Mouse (Mus musculus) lung, postnatal 36 days (tissue): ENCODE measurements around the gene Ddx56.
A peak's percentile ranks its signal among the peaks of the same experiment; 100 is the strongest.

ENCODE experiments used
- DNase-seq: peaks from one replicate; pipeline ENCODE4 v3.0.0; 2022; ENCODE audit warnings: mixed read lengths

Gene Ddx56

GRCm38 (mm10) chr11:6267320-6268254, at the start of gene Ddx56:
Gene Ddx56, minus strand, starts transcription at chr11:6267772.
- peak; percentile 98 for DNase-seq

- no peak for DNase-seq
Measured at GRCm38 (mm10) chr11:6316821-6317220, 49.2 kb upstream of the Ddx56 start.

DNA sequence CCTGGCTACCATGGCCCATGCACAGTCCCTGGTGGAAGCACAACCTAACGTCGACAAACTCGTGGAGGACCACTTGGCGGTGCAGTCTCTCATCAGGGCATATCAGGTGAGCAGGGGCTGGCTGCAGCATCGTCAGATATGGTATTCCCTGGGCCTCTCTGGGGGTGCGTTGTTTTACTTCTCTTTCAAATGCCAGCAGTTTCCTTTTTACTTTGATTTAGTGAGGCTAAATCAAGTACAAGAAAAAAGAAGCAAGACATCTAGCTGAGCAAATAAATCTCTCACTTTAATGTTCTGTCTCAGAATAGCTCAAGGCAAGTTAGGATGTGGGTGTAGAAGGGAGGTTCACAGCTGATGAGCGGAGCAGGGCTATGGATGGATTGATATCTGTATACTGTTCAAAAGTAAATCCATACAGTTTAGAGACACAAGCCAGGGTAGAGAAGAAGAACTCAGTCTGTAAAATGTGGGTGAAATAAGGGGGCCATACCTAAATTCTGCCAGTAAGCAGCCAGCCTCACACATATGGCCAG, 46.4 kb upstream of the Ddx56 start:
- DNase-seq, result no peak

DNA sequence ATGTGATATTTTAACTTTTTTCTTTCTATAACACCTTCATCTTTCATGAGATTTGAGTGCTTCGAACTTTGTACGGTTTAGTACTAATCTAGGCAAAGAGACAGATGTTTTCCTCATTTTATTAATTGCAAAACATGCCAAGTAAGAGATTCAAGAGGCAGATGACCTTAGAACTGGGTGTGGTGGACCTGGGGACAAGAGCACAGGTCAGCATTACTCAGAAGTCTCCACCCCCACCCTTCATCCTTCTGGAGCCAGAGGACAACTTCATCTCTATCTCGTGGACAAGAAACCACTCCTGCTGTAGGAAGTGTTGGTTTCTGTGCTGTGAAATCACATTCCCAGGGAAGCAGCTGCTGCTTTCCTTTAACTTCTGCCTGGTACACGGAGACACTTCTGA, 40.6 kb upstream of the Ddx56 start:
- no peak for DNase-seq

DNA sequence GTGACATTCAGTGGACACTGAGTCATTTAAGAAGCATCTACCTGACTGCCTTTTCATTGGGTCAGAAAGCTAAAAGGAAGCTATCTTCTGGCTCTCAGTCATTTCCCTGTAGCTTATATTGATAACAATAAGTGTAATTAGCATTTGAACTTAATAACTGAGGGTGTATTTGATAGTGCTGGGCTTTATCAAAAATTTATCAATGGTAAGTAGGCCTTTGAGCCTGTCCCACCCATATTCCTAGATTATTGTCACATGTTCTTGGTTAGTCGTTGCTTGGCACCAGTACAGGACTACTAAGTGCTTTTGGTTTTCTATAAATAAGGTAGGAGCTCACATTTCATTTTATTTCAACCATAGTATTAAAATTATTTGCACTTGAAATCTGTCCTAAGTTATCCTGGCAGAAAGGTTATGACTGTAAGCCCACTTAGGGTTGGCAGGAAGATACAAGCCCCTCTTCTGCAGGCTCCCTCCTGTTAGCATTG, 38.4 kb upstream of the Ddx56 start:
- no peak for DNase-seq

- no peak for DNase-seq
Measured at GRCm38 (mm10) chr11:6302793-6303192, 35.2 kb upstream of the Ddx56 start.

GRCm38 (mm10) chr11:6299435-6299834, 31.9 kb upstream of the Ddx56 start:
- peak; percentile 52 for DNase-seq

DNA sequence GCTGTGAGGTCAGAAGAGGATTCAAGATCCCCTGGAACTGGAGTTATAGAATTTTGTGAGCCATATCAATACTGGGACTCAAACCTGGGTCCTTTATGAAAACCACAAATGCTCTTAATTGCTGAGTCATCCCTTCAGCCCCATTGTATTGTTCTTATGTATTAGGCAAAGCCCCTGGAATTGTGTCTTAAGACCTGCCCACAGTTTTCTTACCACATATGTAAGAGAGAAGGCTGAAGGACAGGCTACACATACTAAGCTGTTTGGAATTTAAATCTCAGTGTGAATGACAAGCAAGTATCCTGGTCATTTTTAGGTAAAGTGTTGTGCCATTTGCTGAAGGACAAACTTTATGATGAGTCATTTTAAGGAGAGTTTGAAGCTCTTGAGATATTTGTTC, 28.5 kb upstream of the Ddx56 start:
- no peak for DNase-seq

DNA sequence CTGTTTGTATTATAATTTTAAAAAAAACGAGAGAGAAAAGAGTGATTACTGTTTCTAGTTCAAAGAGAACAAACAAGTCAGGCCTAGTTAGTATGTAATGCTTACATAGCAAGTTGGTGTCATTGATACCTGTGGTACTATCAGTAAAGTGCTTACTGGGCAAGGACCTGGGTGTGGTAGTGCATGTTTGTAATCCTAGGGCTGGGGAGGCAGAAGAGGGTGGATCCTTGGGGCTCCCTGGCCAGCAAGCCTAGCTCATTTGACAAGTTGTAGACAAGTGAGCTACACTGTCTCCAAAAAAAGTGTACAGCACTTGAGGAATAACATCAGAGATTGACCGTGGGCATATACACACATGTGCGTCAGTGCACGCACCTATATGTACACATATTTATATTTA, 27.1 kb upstream of the Ddx56 start:
- DNase-seq, result no peak

DNA sequence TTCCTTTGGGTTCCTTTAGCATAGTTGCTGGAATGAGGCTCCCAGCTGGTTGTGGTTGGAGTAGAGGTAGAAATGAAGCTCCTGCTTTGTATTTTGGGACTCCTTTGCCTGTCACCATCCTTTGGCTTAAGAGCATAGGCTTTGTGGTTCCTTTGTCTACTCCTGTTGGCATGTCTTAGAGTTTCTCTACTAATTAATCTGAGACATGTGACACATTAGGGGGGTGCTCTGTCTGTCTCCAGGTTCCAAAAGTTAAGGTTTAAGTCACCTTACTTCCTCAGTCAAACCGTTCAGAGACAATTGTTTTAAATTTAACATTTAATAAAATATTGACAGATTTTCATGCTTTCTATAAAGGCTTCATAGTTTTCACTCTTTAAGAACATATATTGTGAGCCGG, 26.0 kb upstream of the Ddx56 start:
- no peak for DNase-seq

DNA sequence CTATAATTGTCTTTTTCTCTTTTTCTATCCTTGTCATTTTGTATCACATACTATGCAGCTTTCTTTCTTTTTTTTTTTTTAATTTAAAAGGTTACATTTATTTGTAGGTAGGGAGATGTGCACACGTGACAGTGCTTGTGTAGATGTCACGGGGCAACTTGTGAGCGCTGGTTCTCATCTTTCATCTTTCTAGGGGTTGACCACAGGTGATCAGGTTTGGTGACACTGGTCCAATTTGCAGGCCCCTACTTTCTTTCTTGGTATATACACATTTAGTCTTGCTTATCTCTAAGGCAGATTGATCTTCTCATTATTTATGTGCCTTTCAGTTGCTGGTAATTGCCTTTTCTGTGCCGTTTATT, 25.4 kb upstream of the Ddx56 start:
- no peak for DNase-seq

- DNase-seq, result peak; percentile 86
Measured at GRCm38 (mm10) chr11:6292116-6292987, 24.8 kb upstream of the Ddx56 start.

DNA sequence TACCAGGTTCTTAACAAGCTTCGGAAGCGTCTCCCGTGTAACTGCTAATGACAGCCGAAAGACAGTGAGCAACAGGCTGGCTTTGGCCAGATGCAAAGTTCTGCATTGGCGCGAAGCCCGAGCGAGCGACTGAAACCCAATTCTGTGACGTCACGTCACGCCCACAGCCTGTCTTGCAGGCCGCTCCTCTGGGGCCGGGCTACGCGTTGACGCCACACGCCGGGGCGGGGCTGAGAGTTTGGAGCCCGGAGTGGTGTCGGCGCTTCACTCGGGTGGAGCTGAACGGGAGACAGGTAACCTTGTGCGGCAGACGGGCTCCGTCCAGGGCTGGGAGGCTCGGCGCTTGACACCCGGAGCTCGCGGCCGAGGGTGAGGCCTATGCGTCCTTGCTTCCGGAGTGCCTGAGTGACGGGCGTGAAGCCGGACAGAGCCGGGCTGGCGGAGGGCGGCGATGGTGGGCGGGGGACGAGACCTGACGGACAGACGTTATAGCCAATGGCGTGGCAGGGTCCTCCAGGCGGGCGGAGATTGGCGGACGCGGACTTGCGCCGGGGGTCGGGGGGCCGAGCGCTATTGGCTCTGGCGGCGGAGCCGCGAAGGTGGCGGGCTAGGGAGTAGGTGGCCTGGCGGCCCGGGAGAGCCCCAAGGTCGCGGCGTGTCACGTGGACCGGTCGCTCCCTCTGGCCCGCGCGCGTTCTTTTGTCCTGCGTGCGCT, 24.0 kb upstream of the Ddx56 start, which contains the start of gene Ogdh:
Gene Ogdh, plus strand, starts transcription at position 233 of the 715 bp plus-strand sequence.
- peak; percentile 99 for DNase-seq

DNA sequence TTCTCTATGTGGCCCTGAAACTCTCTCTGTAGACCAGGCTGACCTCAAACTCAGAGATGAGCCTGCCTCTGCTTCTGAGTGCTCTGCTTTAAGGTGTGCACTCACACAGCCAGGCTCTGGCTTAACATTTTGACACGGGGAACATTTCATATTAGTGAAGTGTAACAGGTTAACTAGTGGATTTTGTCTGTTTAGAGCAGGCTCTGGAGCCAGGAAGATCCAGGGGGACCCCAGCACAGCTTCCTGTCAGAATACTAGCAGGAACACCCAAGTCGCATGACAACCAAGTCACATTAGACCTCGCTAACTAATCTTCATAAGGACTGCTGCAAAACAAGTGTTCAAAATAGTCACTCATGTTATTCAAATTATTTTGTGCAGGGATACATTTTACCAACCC, 23.3 kb upstream of the Ddx56 start:
- DNase-seq, result no peak

DNA sequence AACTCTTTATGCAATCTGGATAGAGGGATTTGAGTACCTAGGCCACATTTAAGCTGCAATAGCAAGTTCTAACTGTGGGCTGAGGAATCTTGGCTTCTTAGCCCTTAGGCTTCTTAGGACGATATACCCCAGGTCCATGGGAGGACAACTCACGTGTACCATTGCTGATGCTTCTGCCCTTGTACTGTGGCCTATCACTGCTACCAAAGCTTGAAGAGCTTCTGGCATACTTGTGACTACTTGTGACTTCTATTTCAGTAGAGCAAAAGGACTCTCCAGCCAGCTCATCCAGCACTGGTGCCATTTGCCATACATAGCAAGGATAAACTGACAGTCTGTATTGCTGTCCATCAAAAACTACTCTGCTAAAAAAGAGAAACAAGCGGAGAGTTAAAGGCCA, 22.6 kb upstream of the Ddx56 start:
- DNase-seq, result no peak

GRCm38 (mm10) chr11:6282940-6283339, 15.4 kb upstream of the Ddx56 start:
- DNase-seq, result peak; percentile 57

DNA sequence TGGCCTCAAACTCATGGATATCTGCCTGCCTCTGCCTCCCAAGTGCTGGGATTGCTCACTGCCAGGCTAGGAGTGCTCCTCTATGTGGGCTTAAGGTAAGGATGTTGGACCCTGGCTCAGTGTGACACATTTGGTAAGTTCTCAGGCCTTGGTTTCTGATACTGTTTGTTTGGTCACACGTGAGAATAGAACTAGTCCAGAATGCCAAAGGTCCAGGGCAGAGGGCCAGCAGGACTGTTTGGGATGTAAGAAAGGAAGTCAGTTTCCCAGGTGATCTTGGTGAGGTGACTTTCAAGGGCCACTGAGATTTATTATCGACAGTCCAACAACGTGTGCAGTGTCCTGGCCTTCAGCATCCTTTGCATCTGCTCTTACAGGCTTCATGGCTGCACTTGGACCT, 8.9 kb upstream of the Ddx56 start:
- no peak for DNase-seq

DNA sequence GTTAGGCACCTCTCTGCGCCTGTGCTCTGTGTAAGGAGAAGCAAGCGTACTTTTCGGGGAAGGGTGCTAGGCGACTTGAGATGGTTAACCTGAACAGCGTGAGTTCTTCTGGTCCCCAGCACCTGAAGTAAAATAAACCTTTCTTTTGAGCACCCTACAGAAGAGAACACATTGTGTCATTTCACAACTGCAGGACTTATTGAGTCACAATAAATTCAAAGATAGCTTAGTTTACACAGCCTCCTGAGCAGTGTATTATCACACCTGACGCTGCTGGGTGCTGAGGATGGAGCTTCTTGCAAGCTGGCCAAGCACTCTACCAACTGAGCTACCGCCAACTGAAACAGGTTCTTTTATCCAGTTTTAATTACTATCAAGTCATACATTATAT, 7.5 kb upstream of the Ddx56 start:
- DNase-seq, result no peak

DNA sequence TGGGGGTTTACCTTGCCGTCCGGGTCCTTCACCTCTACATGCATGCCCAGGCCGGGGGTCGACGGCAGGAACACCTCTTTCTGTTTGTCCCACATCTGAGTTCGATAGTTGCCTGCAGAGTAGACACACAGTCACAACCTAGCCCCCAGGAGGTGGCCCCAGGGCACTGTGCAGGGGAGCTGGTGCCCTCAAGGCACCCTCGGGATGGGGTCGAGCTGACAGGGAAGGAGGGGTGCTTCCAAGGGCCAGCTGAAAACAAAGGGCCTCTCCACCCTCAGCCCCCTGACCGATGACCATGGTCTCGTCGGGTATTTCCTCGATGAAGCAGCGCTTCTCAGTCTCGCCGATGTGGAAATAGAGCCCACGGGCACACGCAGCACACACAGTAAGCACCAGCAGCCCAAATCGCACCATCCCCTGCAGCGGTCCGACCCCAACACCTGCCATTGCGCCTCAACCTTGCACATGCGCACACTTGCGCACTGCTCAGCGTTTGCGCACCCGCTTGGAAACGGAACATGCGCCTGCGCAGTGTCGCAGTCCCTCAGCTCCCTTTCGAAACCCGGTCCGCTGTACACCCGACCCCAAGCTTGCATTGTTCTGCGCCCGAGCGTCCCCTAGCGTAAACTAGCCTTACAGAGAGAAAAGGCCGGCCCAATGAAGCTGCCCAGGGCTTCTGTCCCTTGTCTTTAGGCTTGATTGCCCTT, 7.0 kb upstream of the Ddx56 start, which contains the start of gene Tmed4:
Gene Tmed4, minus strand, starts transcription at position 484 of the 707 bp plus-strand sequence.
- peak; percentile 99 for DNase-seq

DNA sequence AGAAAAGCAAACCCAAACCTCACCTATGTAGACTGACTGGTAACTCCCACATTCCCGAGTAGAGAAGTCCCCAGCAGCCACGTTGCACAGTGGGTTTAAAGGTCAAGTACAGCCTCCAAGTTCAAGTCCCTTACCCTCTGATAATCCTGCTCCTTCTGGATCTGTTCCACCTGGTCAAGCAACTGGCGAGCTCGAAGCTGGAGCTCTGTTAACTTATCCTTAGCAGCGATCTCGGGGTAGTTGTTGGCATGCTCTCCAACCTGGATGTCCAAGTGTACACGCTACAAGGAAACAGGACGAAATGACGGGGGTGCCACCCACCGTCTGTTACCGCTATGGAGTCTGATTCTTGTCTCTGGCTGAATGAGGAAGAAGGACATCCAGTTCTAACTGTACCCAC, 6.0 kb upstream of the Ddx56 start:
- DNase-seq, result no peak

DNA sequence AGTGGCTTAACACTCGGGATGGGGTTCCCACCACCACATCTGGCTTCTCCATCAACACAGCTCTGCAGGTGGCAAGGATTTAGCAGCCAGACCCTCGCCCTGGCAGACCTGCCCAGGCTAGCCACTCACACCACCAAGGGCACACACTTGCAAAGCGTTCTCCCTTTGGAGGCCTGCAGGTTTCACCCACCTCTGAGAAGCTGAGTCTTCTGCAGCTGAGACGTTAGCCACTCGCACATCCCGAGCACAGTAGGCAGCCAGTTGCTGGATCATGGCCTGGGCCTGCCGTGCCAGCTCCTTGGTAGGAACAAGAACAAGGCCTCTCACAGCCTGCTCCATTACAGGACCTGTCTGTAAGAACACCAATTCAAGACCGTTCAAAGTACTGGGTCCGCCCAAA, 951 bp downstream of the Ddx56 start:
- no peak for DNase-seq
